Mouse (Mus musculus): ENCODE data around the gene Slc19a2. TPM values are rescaled to one million over a fixed set of nuclear protein-coding genes. Genes with fewer than 3 reads are reported as not detected.

The Slc19a2 gene
- 7.6 and 12.0 TPM in 2 replicates for polyA plus RNA-seq (2012; rRNA removed; ENCODE audit: low replicate concordance)

GRCm38 (mm10) chr1:164248465-164249331 lies at the start of gene Slc19a2:
Gene Slc19a2, plus strand, starts transcription at chr1:164249046.

DNA sequence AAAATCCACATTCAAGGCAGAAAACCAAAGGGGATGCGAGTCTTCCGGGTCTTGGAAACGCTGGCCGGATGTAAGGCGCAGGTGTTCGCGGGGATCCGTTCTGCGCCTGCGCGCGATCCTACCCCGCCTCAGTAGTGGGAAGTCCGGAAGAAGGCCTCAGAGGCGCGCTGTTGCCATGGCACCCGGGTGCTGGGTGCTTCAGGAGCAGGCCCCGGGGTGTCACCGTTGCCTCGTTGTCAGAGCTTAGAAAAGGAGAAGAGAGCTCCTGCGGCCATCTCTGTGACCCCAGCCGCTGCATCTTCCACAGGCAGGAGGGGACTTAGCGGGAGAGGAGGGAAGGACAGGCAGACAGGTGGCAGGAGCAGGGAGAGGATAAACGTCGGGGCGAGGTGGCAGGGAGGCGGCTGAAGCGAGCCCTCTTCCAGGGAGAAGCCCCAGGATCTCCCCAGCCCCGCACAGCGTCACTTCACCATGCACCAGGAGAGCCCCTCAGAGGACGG lies 26.7 kb downstream of the Slc19a2 start, which contains the start of gene Ccdc181:
Ccdc181 (plus strand) TSS at position 131 of the 500 bp plus-strand sequence.

GRCm38 (mm10) chr1:164303821-164304220 lies 55.0 kb downstream of the Slc19a2 start, which contains the start of gene Nme7:
Gene Nme7, plus strand, starts transcription at chr1:164304121.

DNA sequence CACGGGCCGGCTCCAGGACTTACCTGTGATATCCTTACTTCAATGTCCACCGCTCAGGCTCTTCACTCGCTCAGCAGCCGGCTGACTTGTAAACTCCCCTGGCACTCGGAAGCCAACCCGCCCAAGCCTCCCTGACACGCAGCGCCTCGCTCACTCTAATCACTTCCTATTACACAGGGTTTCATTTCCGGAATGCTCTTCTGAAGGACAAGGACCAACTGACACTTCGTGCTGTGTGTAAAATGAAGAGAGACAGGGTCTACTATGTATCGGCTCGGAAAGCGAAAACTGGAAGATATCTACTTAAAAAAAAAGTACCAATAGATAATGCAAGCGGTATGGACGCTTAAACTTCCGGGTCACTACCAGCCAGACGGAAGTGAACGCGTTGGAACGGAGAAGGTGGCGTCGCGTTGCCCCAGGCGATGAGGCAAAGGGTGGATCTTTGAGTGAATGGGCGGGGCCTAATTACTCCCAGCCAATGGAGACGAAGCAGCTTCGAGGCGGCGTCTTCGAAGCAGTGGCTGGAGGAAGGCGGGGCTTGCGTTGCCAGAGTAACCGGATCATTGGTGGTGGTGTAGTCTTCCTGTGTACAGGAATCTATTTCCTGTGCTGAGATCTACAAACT lies 58.4 kb downstream of the Slc19a2 start, which contains the start of gene Blzf1:
Blzf1 (minus strand) TSS at position 366 of the 628 bp plus-strand sequence.

Other genes with a start within 250 kb of the Slc19a2 start
- 0.65 and 0.92 TPM in 2 replicates for gene Sele, start 200.8 kb upstream of the Slc19a2 start, polyA plus RNA-seq (2012; rRNA removed; ENCODE audit: low replicate concordance)
- 37.1 and 46.6 TPM in 2 replicates for gene Sell, start 187.1 kb upstream of the Slc19a2 start, polyA plus RNA-seq (2012; rRNA removed; ENCODE audit: low replicate concordance)
- 3.7 and 6.9 TPM in 2 replicates for gene Selp, start 133.8 kb upstream of the Slc19a2 start, polyA plus RNA-seq (2012; rRNA removed; ENCODE audit: low replicate concordance)
- 1.1 and 1.8 TPM in 2 replicates for gene F5, start 97.2 kb upstream of the Slc19a2 start, polyA plus RNA-seq (2012; rRNA removed; ENCODE audit: low replicate concordance)
- gene Ccdc181, start 26.5 kb downstream of the Slc19a2 start, polyA plus RNA-seq (2012; rRNA removed; ENCODE audit: low replicate concordance), result 1.0 and 1.8 TPM in 2 replicates
- 3.9 and 11.2 TPM in 2 replicates for gene Nme7, start 55.1 kb downstream of the Slc19a2 start, polyA plus RNA-seq (2012; rRNA removed; ENCODE audit: low replicate concordance)
- gene Blzf1, start 58.4 kb downstream of the Slc19a2 start, polyA plus RNA-seq (2012; rRNA removed; ENCODE audit: low replicate concordance), result 1.9 and 5.0 TPM in 2 replicates
- gene Atp1b1, start 209.3 kb downstream of the Slc19a2 start, polyA plus RNA-seq (2012; rRNA removed; ENCODE audit: low replicate concordance), result 11.2 and 31.6 TPM in 2 replicates